Mouse (Mus musculus): ENCODE data around the gene Snx15.

Gene Snx15

GRCm38 (mm10) chr19:6121761-6122160, 6.3 kb downstream of the Snx15 start:
- DNase-seq (ENCODE audit: low spot score), result peak; percentile 89

DNA sequence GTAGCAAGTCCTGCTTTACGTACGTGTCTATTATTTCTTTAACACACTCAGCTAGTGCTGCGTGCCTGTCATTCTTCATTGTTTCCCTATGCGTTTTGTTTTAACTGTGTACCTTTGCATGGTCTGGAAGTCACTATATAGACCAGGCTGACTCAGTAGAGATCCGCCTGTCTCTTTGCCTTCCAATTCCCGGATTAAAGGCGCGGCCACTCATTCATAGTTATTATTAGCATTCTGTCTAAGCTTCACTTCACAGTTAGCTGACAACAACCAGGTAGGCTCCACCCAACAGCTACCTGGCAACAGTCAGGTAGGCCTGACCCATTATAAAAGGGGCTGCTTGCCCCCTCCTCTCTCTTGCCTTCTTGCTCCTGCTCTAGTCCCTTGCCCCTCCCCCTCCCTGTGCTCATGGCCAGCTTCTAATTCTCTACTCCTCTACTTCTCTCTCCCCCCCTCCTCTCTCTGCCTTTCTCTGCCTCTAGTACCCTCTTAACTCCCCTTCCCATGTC, 9.4 kb downstream of the Snx15 start:
- DNase-seq (ENCODE audit: low spot score), result no peak

- peak; percentile 95 for DNase-seq (ENCODE audit: low spot score)
These were observed 10.0 kb downstream of the Snx15 start, which contains the start of gene Sac3d1 for GRCm38 (mm10) chr19:6117986-6118676. TSS of gene Sac3d1 (minus strand) at chr19:6118650.

GRCm38 (mm10) chr19:6117346-6117985, 10.6 kb downstream of the Snx15 start:
- no peak for DNase-seq (ENCODE audit: low spot score)

DNA sequence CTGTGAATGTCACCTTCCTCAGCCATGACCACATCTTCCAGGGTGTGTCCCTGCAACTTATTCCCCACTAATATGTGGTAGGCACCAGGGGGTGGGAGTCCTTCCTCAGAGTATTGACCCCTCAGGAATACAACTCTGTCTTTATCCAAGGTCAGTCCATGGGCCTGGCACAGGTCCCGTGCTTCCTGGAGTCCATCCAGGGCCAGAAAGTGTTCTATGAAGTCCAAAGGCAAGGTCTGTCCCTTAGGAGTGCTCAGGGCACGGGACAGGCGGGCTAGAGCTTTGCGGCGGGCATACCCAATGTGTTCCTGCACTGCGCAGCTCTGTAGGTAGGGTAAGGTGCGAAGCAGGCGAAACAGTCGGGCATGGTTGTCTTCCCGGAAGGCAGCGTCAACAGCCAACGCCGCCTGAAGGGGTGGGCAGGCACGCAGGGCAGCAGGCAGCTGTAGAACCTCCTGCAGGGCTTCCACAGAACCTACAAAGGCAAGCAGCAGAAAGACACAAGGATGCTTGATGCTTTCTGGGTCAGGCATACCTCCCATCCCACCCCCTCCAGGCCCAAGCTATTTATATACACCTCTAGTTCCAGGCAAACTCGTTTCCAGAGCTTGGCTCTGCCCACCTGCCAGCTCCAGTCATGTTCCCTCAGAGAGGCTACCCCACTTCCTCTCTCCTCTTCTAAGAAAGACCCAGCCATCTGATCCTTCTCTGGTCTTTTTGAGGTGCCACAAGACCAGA, 11.8 kb downstream of the Snx15 start:
- DNase-seq (ENCODE audit: low spot score), result no peak

- no peak for DNase-seq (ENCODE audit: low spot score)
These were observed 15.0 kb downstream of the Snx15 start for GRCm38 (mm10) chr19:6113116-6113515.

GRCm38 (mm10) chr19:6105586-6105985, 22.5 kb downstream of the Snx15 start, which contains the start of gene Naaladl1:
TSS of gene Naaladl1 (plus strand) at chr19:6105782.
- DNase-seq (ENCODE audit: low spot score), result no peak

GRCm38 (mm10) chr19:6104476-6104875, 23.6 kb downstream of the Snx15 start:
- DNase-seq (ENCODE audit: low spot score), result peak; percentile 71

DNA sequence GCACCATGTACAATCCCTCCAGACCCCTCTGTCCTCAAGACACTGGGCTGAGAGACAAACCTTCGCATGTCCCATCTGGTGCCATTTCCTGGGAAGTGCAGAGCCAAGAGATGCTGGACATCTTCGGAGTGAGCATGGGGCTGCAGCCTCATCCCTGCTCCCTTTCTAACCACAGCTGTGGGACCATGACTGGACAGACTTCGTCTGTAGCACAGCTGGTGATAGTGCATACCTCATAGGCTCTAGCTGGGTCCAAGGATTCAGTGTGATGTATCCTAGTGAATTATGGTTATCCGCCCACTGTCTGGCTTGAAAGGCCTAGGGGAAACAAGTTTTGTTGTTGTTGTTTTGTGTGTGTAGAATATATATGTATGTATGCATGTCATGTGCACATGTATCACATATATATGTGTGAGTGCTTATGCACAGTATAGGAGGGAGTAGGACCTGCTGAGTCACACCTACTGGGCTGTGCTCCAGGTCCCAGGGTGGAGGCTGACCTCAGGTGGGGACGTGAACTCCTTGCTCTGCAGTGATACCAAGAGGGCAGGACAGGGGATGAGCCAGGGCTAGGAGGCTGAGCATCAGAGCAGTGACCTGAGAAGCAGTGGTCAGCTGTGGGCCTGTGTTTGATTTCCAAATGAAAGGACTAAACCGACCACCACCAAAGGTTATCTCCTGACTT, 25.8 kb downstream of the Snx15 start:
- DNase-seq (ENCODE audit: low spot score), result no peak

GRCm38 (mm10) chr19:6101186-6101585, 26.9 kb downstream of the Snx15 start:
- no peak for DNase-seq (ENCODE audit: low spot score)

- no peak for DNase-seq (ENCODE audit: low spot score)
These were observed 30.3 kb downstream of the Snx15 start for GRCm38 (mm10) chr19:6097847-6098246.

DNA sequence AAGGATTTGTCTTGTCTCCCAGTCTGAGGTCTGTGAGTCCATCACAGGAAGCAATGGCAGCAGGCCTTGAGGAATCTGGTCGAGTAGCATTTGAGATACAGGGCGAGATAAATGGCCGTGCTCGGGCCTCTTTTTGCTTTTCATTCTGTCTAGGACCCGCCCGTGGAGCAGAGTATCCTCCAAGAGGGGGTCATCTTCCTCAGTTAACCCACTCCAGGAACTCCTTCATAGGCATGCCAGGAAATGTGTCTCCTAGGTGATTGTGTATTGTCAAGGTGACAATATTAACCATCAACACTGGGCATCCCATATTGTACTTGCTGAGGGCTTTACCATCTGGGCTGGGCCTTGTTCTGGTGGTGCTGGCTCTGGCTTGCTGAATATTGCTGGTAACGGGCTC, 34.0 kb downstream of the Snx15 start, which contains the start of gene AC131692.1:
Gene AC131692.1, plus strand, starts transcription at position 301 of the 400 bp plus-strand sequence.
- no peak for DNase-seq (ENCODE audit: low spot score)

- DNase-seq (ENCODE audit: low spot score), result no peak
These were observed 39.3 kb downstream of the Snx15 start for GRCm38 (mm10) chr19:6088841-6089240.

DNA sequence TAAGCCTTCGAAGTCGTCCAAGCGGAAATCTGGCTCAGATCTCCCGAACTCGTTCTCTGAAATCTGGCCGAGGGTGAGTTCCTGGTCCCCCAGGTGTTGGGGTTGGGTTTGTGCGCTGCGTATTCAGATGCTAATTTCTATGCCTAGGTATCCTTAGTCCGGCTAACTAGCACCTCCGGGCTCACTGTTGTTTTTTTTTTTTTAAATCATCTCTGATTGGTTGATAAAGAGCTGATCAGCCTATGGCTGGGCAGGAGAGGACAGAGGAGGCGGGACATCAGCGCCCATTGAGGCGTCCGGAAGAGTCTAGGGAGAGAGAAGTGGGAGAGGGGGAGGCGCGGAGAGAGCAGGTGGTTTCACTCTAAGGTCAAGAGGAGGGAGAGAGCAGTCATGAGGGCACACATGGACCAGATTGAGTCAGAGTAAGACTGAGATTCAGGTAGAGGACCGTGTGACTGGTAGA, 42.7 kb downstream of the Snx15 start:
- DNase-seq (ENCODE audit: low spot score), result peak; percentile 86

DNA sequence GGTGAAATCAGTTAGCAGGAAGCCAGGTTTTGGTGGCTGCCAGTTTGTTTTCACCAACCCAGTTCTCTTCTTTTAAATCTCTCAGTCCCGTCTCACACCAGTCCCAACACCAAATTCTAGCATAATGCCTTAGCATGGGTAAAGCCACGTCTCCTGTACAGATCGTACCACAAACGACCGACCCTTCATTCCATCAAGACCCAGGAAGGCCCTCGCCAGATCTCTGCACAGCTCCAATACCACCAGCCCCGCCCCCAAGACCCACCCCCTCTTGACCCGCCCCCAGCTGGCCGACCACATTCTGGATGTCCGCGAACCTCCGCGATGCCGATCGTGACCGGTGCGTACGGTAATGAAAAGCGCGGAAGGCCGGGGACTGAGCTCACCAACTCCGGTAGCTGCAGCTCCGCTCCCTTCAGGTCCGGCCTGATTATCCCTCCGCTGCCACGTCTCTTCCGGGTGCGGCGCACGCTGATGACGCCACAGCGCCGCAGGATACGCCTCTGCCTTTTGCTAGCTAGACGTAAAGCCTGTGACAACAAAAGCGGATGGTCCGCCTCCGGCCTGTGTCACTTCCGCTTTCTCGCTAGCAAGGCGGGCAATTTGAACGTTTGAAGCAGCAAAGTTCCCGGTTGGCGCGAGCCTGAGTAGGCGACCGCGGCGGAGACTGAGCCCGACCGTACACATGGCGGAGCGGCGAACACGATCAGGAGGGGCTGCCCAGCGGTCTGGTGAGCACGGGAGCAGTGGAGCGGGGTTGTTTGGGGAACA, 43.4 kb downstream of the Snx15 start, which contains the start of the genes Zfpl1 and Cdca5:
Gene Zfpl1, minus strand, starts transcription at position 479 of the 771 bp plus-strand sequence.
Gene Cdca5, plus strand, starts transcription at position 506 of the 771 bp plus-strand sequence.
- DNase-seq (ENCODE audit: low spot score), result peak; percentile 95

DNA sequence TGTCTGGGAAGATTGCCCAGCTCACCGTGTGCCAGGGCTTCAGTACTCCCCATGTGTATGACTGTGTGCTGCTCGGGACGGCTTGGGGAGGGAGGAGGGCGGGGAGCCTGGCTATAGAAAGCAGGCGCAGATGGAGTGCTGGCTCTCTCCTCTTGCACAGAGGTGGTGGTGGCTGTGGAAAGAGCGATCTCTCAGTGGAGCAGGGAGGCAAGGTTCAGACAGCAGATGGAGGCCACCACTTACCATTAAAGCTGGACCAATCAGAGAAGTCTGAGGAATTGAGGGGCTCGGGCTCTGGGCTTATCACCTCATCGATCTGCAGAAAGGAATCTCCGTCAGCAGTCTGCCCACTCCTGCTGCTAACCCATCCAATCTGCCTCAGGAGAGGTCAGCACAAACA, 45.9 kb downstream of the Snx15 start, which contains the start of gene Gm28374:
Gene Gm28374, minus strand, starts transcription at position 101 of the 400 bp plus-strand sequence.
- no peak for DNase-seq (ENCODE audit: low spot score)

DNA sequence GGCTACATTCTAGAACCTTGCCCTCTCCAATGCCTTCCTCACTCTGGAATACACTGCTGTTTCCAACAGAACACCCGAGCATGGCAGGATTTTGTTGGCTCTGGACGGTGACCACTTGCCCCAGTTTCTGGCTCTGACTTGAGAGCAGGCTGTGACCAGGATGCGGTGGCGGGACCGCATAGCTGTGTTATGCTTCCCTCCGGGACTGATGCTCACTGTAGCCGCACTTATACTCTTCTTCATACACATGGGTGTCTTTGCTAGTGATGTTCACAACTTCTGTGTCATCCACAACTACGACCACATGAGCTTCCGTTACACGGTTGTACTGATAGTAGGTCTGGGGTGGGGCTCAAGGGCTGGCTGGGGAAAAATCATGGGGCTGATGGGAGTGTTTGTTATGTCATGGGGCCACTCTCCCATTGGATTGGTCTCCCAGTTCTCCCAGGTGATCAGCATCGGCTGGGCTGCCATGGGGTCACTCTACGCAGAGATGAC, 48.1 kb downstream of the Snx15 start, which contains the start of gene Tmem262:
Gene Tmem262, plus strand, starts transcription at position 51 of the 498 bp plus-strand sequence.
- no peak for DNase-seq (ENCODE audit: low spot score)

- peak; percentile 91 for DNase-seq (ENCODE audit: low spot score)
These were observed 51.3 kb downstream of the Snx15 start, which contains the start of gene Vps51 for GRCm38 (mm10) chr19:6076564-6077393. TSS of gene Vps51 (minus strand) at chr19:6077231.

DNA sequence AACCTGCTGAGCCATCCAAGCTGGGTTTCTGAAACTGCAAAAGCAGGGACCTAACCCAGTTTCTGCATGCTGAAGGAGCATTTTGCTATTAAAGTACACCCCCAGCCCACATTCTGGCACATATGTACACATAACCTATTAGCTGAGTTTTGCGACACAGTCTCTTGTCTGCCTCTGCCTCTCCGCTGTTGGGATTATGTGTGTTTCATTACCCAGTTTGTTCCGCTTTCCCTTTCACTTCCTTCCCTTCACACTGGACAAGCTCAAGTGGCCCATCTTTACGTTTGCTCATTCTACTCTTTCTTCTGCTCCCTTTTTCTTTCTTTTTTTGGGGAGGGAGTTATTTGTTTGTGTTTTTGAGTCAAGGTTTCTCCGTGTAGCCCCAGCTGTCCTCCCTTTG, 54.2 kb downstream of the Snx15 start:
- no peak for DNase-seq (ENCODE audit: low spot score)
